Mouse (Mus musculus): Measurements from ENCODE around the gene Hist1h2ad.
"Not testable (repeated sequence)": the region's sequence is repeated elsewhere in the genome, so short reads cannot be mapped to it uniquely, and the experiment has no call there.

- TF ChIP-seq POLR2A (IDR thresholded peaks at IDR 0.05; ENCODE audit: borderline replicate concordance, extremely low read depth, insufficient read depth, insufficient read length, poor library complexity, severe bottlenecking); CTCF (IDR thresholded peaks at IDR 0.05; ENCODE audit: borderline replicate concordance, extremely low read depth, insufficient read depth, insufficient read length): not testable (repeated sequence)
Observed at GRCm38 (mm10) chr13:23573898-23574524, at the start of gene Hist1h2ad, which contains the start of gene Hist1h2bf.
